Mouse (Mus musculus) testis, adult 2 months (tissue): Measurements from ENCODE around the gene Sfmbt1.

Experiments used
- CTCF ChIP-seq: fragments of 200-500 bp; IDR thresholded peaks from 2 replicates; pipeline ENCODE4 v1.5.1; 2012; ENCODE audit warnings: low read depth, mild to moderate bottlenecking, inconsistent platforms, low read length, moderate library complexity; ENCODE audit not compliant: control insufficient read depth, insufficient read depth, insufficient replicate concordance
- POLR2A ChIP-seq: fragments of 200-500 bp; IDR thresholded peaks from 2 replicates; pipeline ENCODE4 v1.6.1; 2012; ENCODE audit warnings: low read depth, mild to moderate bottlenecking, inconsistent platforms, low read length, moderate library complexity; ENCODE audit not compliant: control insufficient read depth

DNA sequence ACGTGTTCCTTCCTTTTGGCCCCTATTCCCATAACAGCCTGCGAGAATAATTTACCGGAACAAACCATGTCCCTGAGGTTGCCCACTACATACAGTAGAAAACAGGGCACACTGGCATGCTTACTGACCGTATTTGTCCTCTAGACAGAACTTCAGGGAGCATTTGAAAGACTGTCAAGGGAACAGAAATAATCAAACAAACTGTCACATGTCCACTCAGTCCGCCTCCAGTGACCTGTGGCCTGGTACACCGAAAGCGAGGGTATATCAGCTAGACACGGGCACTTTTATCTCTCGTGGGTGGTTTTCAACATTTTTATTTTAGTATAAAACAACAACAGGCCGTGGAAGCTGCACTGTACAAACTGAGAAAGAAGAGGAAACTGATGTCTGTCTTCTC, 154.2 kb downstream of the Sfmbt1 start:
- TF ChIP-seq POLR2A, result no peak
- no peak for TF ChIP-seq CTCF
